Mouse (Mus musculus) CH12F3 (cell line): ENCODE results near the gene Zfp867.

Source experiments
- in situ Hi-C: fragments of 300-500 bp; cut with MboI; formaldehyde crosslinking; loops from 2 replicates; pipeline ENCODE4 v1.14.3; 2020; ENCODE audit warnings: low sequenced_read_pairs

Zfp867 gene

GRCm38 (mm10) chr11:59472326-59472677, at the start of gene Zfp867:
Gene Zfp867, minus strand, starts transcription at chr11:59472474.
- in situ Hi-C loops = no loop called here

- in situ Hi-C loops = loop anchor here (10.0 kb wide), 1 partner anchor 55 kb away; the partner anchor contains the start of gene Olfr222
Observed at GRCm38 (mm10) chr11:59519741-59520495, 47.6 kb upstream of the Zfp867 start.

- in situ Hi-C loops = no loop called here
Observed at GRCm38 (mm10) chr11:59518226-59518625, 46.0 kb upstream of the Zfp867 start.

DNA sequence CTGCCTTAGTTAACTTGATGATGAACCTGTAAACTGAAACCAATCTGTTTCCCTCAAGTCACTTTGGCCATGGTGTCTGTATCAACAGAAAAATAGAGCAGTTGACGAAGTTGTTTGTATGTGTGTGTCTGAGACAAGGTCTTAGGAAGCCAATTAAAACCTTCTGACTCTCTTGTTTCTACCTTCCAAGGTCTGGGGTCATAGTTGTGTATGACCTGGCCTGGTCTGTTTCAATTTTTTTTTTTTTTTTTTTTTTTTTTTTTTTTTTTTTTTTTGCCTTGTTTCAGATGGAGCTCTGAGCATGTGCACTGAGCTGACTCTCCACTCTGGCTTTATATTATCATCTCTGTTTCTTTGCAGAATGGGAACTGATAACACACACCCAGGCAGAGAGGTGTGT, 45.2 kb upstream of the Zfp867 start:
- in situ Hi-C loops = no loop called here

GRCm38 (mm10) chr11:59514789-59515188, 42.5 kb upstream of the Zfp867 start:
- in situ Hi-C loops = no loop called here

GRCm38 (mm10) chr11:59514381-59514780, 42.1 kb upstream of the Zfp867 start:
- in situ Hi-C loops = no loop called here

DNA sequence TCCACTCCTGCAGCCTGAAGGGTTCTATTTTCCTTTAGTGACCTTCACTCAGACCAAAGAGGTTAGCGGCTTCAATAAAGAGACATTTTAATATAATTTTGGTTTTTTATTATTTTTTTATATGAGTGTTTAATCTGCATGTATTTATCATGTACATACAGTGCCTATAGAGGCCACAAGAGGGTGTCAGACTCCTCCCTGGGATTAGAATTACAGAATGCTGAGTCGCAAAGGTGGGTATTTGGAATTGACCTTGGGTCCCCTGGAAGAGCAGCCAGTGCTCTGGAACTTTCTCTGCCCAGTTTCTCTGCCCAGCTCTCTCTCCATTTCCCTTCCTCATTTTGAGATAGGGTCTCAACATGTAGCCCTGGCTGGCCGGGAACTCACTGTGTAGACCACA, 41.3 kb upstream of the Zfp867 start:
- in situ Hi-C loops = no loop called here

GRCm38 (mm10) chr11:59512733-59513132, 40.5 kb upstream of the Zfp867 start:
- in situ Hi-C loops = no loop called here

- in situ Hi-C loops = no loop called here
Observed at GRCm38 (mm10) chr11:59511558-59511957, 39.3 kb upstream of the Zfp867 start.

DNA sequence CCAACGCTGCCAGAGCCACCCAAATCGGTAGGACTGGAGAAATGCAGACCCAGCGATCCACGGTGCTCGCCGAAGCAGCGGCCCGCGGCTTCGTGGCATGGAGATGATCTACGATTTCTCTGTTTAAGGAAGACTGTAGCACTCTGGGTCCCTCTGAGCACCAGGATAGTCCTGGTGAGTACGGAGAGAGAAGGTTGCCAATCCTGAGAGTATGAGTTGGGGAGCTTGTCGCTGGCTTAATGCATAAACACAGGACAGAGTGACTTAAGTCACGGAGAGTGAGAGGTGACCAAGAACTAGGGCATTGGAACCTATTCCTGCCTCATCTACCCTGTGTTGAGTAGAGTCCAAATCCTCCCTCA, 34.4 kb upstream of the Zfp867 start:
- in situ Hi-C loops = no loop called here

DNA sequence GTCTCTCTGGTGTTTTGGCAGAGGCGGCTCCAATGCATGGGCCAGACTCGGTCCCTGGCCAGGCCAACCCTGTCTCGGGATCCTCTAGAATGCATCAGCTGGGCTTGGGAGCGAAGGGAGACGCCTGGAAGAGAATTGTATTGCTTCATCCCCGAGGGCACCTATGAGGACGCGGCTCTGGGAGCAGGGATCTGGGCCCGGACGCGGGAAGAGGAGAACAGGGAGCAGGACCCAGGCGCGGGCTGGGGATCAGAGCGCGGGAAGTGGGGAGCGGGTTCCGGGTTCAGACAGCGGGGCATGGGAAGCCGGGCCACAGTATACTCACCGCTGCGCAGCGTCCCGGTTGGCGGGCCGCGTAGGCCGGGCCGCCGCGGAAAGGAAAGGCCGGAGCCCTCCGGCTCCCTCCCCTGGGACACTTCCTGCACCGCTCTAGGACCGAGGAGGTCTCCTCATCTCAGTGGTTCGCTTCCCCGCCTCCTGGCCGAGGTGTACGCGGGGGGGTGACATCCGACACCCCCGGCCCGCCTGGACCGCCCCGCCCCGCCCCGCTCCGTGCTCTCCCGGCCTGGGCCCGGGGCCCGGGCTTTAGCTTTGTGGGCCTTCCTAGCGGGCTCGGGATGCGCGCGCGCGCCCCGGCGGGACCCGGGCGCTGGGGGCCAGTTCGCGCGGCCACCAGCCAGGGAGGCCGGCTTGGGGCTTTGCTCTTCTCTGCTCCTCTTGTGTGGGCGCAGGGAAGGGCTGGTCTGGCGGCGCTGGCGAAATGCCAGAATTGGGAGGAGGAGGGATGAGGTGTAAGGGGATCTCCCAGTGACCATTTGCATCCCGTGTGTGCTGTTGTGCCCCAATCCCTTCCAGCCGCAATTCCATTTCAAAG, 33.8 kb upstream of the Zfp867 start:
- in situ Hi-C loops = no loop called here

GRCm38 (mm10) chr11:59505351-59505838, 33.1 kb upstream of the Zfp867 start:
- in situ Hi-C loops = no loop called here

DNA sequence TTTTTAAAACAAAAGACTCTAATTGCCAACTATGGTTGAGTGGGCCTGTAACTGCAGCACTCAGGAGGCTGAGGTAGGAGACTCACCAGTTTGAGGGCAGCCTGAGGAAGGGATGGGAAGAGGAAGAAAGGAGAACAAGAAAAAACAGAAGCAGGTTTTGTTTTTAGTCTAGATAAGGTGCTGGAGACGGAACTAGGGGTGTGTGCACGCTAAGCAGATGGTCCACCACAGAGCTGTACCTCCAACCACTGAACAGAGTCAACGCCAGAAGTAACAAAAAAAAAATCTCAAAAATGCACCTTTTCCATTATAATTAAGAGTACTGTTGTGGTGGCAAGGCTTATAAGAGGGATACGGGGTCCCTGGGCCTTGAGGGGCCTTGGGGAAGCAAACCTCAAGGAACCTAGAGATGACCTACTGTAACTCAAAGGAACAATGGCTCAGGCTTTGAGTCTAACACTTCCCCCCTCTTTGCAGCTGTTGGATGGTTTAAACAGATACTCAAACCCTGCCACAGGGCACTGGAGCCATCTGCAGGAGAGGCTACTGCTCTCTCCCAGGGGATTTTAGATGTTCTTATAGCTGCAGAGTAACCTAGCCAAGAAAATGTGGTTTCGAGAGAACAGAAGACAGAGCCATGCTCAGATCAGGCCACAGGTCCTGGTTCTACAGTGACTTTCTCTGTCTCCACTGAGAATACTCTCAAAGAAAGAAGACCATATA, 29.9 kb upstream of the Zfp867 start:
- in situ Hi-C loops = no loop called here

- in situ Hi-C loops = no loop called here
Observed at GRCm38 (mm10) chr11:59497747-59498146, 25.5 kb upstream of the Zfp867 start.

DNA sequence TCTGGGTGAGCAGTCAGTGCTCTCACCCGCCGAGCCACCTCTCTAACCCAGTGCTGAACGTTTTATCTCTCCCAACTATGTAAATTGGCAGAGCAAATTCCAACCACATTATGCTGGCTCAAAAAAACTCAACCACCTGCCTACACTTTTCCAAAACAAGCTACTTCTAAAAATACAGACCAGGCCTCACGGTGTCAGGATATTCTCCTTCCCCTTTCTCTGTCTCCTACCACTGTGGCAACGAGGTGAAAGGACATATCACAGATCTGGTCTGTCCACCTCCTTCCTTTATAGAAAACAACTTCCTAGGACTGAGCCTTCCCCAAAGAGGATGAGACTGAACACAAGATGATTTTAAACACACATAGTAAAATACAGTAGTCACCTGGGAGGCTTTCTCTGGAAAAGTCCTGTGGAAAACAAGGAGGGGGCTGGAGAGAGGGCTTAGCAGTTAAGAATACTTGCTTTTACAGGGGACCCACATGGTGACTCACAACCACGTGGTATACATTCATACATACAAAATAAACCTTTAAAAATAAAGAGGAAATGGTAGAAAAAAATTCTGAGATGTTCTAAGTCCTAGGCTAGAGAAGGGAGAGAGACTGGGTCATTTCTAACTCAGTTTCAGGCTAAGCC, 24.5 kb upstream of the Zfp867 start:
- in situ Hi-C loops = no loop called here

GRCm38 (mm10) chr11:59486222-59486621, 13.9 kb upstream of the Zfp867 start:
- in situ Hi-C loops = no loop called here

- in situ Hi-C loops = no loop called here
Observed at GRCm38 (mm10) chr11:59485641-59486040, 13.4 kb upstream of the Zfp867 start.

DNA sequence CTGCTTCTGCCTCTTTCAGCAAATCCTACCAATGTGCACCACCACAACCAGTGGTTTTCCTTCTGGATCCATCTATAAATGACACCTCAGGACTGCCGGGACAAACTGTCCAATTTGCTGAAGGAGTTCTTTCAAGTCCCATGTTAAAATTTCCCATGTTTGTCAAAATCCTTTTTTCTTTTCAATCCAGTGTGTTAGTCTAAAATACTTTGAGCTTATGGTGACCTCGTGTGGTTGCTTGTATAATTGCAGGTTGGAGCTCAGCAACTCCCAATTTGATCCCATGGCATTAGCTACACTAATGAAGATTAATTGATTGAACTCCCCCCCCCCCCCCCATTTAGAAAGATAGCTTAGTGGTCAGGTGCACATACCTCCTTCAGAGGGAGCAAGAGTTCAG, 10.9 kb upstream of the Zfp867 start:
- in situ Hi-C loops = loop anchor here (5.0 kb wide), 1 partner anchor 186 kb away; no protein-coding TSS in a partner anchor

- in situ Hi-C loops = no loop called here
Observed at GRCm38 (mm10) chr11:59477240-59477639, 5.0 kb upstream of the Zfp867 start.

DNA sequence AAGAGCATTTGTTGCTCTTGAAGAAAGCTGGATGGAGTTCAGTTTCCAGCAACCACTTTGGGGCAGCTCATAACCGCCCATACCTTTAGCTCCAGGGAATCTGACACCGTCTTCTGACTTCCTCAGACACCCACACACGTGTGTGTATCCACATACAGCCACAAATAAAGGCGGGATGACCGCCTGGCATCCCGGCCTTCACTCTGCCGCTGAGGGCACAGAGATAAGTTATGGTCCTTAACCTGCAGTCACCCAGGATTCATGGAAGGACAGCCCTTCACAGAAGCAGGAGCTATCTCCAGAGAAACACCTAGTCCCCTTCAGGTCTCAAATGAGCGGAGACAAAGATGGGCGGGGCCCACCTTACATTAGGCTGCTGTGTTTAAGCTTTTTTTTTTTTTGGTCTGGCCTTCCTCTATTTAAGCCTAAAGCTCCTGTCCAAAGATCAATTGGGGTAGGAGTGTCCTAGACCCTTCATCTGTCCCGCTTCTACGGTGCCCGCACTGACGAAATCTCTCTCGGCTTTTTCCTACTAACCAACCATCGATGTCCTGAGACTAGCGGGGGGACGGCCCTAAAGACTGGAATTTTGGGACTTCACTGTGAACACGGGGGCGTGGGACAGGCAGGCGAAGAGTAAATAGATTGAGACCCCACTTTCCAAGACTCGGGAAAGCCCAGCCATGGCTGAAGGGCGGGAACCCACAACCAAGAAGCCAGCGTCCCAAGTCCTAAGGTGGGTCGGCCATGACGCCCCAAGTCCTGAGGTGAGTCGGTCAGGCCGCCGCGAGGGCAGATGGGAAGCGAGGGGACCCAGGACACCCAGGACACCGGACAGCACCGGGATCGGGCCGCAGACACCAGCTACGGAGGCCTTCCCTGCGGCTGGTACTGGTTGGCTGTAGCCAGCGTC, 605 bp downstream of the Zfp867 start:
- in situ Hi-C loops = no loop called here
